Mouse (Mus musculus) lung, embryonic 15.5 days (tissue): ENCODE measurements around the gene Acrbp. TPM values are rescaled to one million over a fixed set of nuclear protein-coding genes. Genes with fewer than 3 reads are reported as not detected.

Experiments
- ATAC-seq: fragments of 200-750 bp; cut with Nextera tagmentation; 2 replicates; pipeline ENCODE4 v1.8.0; 2017; ENCODE audit warnings: moderate number of reproducible peaks, borderline replicate concordance; ENCODE audit not compliant: low FRiP score, low TSS enrichment; ENCODE audit errors: extremely low read depth
- H3K27ac ChIP-seq: fragments of 300-500 bp; sonication (generic); 2 replicates; pipeline ENCODE4 v1.5.1; 2015; ENCODE audit warnings: moderate library complexity, mild to moderate bottlenecking, inconsistent platforms
- H3K27me3 ChIP-seq: fragments of 300-500 bp; sonication (generic); 2 replicates; pipeline ENCODE4 v1.6.1; 2015; ENCODE audit warnings: inconsistent platforms
- H3K36me3 ChIP-seq: fragments of 300-500 bp; sonication (generic); 2 replicates; pipeline ENCODE4 v1.6.1; 2015; ENCODE audit warnings: inconsistent platforms
- H3K4me1 ChIP-seq: fragments of 300-500 bp; sonication (generic); 2 replicates; pipeline ENCODE4 v1.6.1; 2015; ENCODE audit warnings: inconsistent platforms
- H3K4me2 ChIP-seq: fragments of 300-500 bp; sonication (generic); 2 replicates; pipeline ENCODE4 v1.6.1; 2015; ENCODE audit warnings: inconsistent platforms, mild to moderate bottlenecking, moderate library complexity
- H3K4me3 ChIP-seq: fragments of 300-500 bp; sonication (generic); 2 replicates; pipeline ENCODE4 v1.5.1; 2015; ENCODE audit warnings: mild to moderate bottlenecking, inconsistent platforms
- H3K9ac ChIP-seq: fragments of 300-500 bp; sonication (generic); 2 replicates; pipeline ENCODE4 v1.6.1; 2015; ENCODE audit warnings: inconsistent platforms
- H3K9me3 ChIP-seq: fragments of 300-500 bp; sonication (generic); 2 replicates; pipeline ENCODE4 v1.6.1; 2016; ENCODE audit warnings: inconsistent platforms
- WGBS: fragments of 180-500 bp; shearing (Covaris S2); methylation state at CpG from one replicate; pipeline ENCODE4 v1.1.7; 2015; 5-methylcytosine and 5-hydroxymethylcytosine counted together
- polyA plus RNA-seq: library from polyadenylated mRNA; unstranded; fragments of >200 nt; fragmentation: Nextera tagmentation; extraction: Ambion mirVana; gene quantifications from 2 replicates; pipeline ENCODE4 v1.2.1, GENCODE M21; 2015

The Acrbp gene
- polyA plus RNA-seq, 1 experiment from 2014 or later = 12.9 TPM

DNA sequence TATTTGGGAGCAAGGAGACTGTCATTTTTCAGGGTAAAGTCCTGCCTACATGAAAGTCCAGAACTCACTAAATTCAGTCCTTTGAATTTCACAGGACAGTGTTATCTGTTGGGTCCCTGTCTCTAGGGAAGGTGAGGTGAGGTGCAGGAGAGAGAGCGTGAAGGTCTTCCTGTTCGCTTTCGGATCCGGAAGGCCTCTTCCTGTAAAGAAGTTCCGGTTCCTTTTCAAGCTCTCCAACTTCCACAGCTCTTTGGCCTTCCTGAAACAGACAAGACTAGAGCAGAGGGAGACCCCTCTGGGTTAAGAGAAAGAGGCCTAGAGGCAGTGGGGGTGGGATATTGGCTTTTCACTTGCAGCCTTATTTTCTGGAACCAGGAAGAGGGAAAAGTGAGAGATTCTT is 42.9 kb downstream of the Acrbp start:
- Histone ChIP-seq H3K36me3 (no peaks in the 10 kb centered on the region), H3K27me3 (no peaks in the 10 kb centered on the region), H3K4me1 (peaks cover 41% of the 10 kb centered on the region), H3K4me3 (no peak overlapping the region), H3K9me3 (no peaks in the 10 kb centered on the region), H3K9ac (no peak overlapping the region), H3K4me2 (no peak overlapping the region), H3K27ac (peak overlapping the region; percentile 1; the same call in 1 of the 2 replicates)
- no peak for ATAC-seq
- 75% methylated on average over 5 of the region's 5 CpGs for WGBS

DNA sequence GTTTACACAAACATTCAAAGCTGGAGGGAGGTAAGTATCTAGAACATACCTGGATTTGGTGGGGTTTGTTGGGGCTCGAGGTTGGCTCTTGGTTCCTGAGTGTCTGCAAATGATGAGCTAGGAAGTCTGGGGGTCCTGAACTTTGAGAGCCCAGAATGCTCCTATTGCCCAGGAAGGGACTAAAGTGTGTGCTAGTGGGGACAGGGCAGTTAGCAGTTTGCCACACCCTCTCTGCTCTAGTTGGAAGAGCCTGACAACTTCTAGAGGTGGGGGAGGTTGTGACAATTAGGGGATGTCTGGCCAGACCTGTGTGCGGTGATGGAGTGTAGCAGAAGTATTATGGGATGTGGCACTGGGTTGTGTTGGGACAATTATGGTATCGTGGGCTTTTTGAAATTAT is 45.4 kb downstream of the Acrbp start:
- Histone ChIP-seq H3K36me3 (peaks cover 18% of the 10 kb centered on the region), H3K27me3 (no peaks in the 10 kb centered on the region), H3K27ac (peak overlapping the region; percentile 94), H3K9ac (no peak overlapping the region), H3K4me1 (peaks cover 49% of the 10 kb centered on the region), H3K4me2 (no peak overlapping the region), H3K9me3 (no peaks in the 10 kb centered on the region), H3K4me3 (no peak overlapping the region)
- 38% methylated on average over 3 of the region's 3 CpGs for WGBS
- ATAC-seq = no peak

DNA sequence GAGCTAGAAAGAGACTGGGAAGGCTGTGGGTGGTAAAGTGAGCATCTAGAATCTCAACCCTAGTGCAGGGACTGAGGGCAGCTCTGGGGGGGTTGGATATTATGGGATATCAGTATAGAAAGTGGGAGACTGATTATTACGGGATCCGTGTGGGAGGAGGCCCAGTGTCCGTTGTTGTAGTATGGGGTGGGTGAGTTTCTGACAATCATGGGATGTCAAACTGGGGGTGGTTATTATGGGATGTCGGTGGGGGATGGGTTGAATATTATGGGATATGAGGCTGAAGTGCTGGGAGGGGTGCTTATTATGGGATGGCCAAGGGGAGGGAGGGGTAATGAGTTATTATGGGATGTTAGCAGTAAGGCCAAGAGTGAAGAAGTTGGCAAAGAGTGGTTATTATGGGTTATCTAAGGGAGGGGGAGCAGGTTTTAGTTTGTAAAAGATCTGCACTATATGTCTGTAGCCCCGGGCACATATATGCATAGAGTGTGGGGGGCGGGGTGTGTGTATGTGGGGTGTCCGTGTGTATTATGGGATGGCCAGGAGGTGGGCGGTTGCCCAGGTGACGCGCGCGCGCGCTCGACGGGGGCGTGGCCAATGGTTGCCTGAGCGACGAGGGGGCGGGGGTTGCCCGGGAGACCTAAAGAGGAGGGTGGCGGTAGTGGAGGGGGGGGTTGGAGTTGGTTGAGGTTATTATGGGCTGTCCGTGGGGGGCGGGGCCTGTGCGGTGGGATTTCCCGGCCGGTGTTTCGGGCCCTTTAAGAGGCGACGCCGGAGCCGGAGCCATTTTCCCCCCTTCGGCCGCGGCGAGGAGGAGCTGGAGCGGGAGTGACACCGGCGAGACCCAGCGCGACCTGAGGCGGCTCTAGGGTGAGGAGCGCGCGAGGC is 46.1 kb downstream of the Acrbp start, which contains the start of gene Chd4:
Gene Chd4, plus strand, starts transcription at position 591 of the 888 bp plus-strand sequence.
- no peaks in the 10 kb centered on the region for H3K27me3 ChIP-seq
- peak within 1 kb of the TSS; percentile 94 for H3K27ac ChIP-seq
- H3K4me1 ChIP-seq = peaks cover 49% of the 10 kb centered on the region
- 2% methylated on average over 34 of the region's 45 CpGs for WGBS
- H3K4me2 ChIP-seq = peak within 1 kb of the TSS; percentile 93
- H3K9ac ChIP-seq = peak within 1 kb of the TSS; percentile 92
- H3K4me3 ChIP-seq = peak within 1 kb of the TSS; percentile 96
- ATAC-seq = peak; percentile 79
- H3K36me3 ChIP-seq = peaks cover 26% of the 10 kb centered on the region
- no peaks in the 10 kb centered on the region for H3K9me3 ChIP-seq

DNA sequence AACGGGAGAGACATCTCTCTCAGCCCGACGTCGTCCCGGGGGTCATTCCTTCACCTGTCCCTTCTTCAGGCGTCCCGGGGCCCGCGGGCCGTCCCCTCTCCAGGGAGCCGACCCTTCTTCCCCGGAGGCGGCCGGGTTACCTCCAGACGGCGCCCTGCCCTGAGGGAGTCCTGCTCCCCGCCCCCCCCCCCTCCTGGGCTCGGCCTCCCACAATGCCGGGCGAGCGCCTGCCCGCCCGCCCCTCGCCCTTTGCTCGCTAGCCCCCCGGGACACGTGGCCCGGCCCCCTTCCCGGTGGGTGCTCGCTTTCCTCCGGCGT is 46.7 kb downstream of the Acrbp start:
- peak overlapping the region; percentile 94 for H3K27ac ChIP-seq
- peaks cover 32% of the 10 kb centered on the region for H3K36me3 ChIP-seq
- H3K9ac ChIP-seq = peak overlapping the region; percentile 92
- peak overlapping the region; percentile 93 for H3K4me2 ChIP-seq
- no peaks in the 10 kb centered on the region for H3K9me3 ChIP-seq
- 0% methylated on average over 5 of the region's 32 CpGs for WGBS
- peak overlapping the region; percentile 96 for H3K4me3 ChIP-seq
- peak; percentile 32 for ATAC-seq
- no peaks in the 10 kb centered on the region for H3K27me3 ChIP-seq
- H3K4me1 ChIP-seq = peaks cover 43% of the 10 kb centered on the region

DNA sequence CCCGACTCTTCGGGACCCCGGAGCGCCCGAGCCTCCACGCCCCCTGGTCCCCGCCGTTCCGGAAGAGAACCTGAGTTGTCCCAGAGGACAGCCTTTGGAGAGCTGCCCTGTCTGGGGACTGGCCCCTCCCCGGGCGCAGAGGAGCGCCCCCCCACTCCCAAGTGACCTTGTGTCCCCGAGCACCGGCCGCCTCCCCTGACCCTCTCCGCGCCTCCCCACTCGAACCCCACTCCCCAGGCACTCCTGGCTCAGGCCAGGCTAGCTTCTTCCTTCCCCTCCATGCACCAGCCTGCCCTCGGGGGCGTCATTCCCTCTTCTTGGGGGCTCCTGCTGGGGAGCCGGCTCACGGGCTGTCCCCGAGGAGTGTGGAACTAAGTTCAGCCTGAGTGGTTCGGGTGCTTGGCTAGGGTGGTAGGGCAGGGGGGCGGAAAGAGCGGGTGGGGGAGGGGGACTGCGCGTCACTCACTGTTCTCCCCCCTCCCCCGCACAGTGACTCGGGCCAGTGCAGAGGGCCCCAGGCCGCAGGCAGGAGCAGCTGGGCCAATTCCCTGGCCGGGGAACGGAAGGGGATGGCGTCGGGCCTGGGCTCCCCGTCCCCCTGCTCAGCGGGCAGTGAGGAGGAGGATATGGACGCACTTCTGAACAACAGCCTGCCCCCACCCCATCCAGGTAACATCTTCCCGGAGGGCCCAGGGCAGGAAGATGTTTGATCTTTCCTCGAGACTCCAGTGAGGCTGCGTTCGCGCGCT is 47.3 kb downstream of the Acrbp start:
- Histone ChIP-seq H3K27me3 (no peaks in the 10 kb centered on the region), H3K9me3 (no peaks in the 10 kb centered on the region), H3K4me3 (peak overlapping the region; percentile 96), H3K36me3 (peaks cover 38% of the 10 kb centered on the region), H3K27ac (peak overlapping the region; percentile 94), H3K4me2 (peak overlapping the region; percentile 93), H3K9ac (peak overlapping the region; percentile 92), H3K4me1 (peaks cover 42% of the 10 kb centered on the region)
- peak; percentile 52 for ATAC-seq
- WGBS = under 1% methylated on average over 38 of the region's 44 CpGs

DNA sequence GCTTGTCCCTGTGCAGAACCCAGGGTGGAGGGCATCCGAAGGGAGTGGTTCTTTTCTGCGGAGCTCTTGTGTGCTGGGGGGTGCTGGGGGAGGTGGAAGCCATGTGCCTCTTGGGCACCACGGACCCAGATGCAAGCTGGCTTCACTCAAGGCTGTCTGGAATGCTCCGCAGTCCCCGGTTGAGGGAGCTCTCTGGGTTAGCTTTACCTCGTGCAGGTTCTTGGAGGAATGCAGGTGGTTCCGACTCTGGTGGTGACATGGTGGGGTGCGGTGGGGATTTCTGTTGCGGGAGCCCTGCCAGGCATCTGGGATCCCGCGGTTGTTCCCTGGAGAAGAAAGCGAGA is 47.8 kb downstream of the Acrbp start:
- peak; percentile 2; the same call in 1 of the 2 replicates for ATAC-seq
- Histone ChIP-seq H3K4me3 (peak overlapping the region; percentile 96), H3K27ac (peak overlapping the region; percentile 94), H3K27me3 (no peaks in the 10 kb centered on the region), H3K4me1 (peaks cover 42% of the 10 kb centered on the region), H3K4me2 (peak overlapping the region; percentile 93), H3K36me3 (peaks cover 43% of the 10 kb centered on the region), H3K9me3 (no peaks in the 10 kb centered on the region), H3K9ac (peak overlapping the region; percentile 92)
- WGBS = under 1% methylated on average over 12 of the region's 12 CpGs

DNA sequence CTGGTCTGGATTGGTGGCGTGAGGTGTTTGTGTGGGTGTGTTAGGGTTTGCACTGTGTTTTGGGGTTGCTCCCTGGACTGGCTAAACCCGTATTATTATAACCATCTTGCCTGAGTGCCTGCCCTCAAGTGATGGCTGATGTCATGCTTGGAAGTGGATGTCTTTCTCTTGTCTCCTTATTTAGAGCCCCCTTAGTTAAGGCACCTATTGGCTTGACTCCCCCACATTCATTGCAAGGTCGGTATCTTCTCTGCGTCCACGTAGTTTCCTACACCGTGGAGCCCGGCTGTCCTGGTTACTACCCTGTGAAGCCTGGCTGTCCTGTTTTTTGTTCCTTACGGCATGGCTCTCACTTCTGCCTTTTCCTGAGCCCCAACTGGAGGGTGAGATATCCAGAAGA is 48.5 kb downstream of the Acrbp start:
- peaks cover 42% of the 10 kb centered on the region for H3K4me1 ChIP-seq
- ATAC-seq = no peak
- peak overlapping the region; percentile 96 for H3K4me3 ChIP-seq
- H3K36me3 ChIP-seq = peaks cover 49% of the 10 kb centered on the region
- WGBS = 38% methylated on average over 8 of the region's 8 CpGs
- peak overlapping the region; percentile 92 for H3K9ac ChIP-seq
- no peaks in the 10 kb centered on the region for H3K9me3 ChIP-seq
- peak overlapping the region; percentile 94; the same call in 1 of the 2 replicates for H3K27ac ChIP-seq
- H3K27me3 ChIP-seq = no peaks in the 10 kb centered on the region
- peak overlapping the region; percentile 93 for H3K4me2 ChIP-seq

DNA sequence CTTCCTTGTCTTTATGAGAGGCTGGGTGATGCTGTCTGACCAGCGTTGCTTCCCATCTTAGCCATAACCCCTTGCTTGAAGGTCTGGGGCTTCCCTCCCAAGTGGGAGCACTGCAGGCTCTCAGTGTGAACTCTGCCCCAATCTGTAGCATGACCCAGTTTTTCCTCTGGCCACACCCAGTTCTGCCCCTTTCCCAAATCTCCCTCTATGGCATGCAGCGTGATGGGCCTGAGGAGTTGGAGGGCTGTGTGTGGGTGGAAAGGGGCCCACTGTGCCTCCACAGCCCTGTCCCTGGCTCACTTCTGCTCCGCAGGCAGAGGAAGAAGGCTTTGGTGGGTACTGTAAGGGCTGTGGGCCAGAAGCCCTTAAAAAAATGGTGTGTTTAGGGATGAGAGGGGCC is 49.0 kb downstream of the Acrbp start:
- H3K36me3 ChIP-seq = peaks cover 53% of the 10 kb centered on the region

DNA sequence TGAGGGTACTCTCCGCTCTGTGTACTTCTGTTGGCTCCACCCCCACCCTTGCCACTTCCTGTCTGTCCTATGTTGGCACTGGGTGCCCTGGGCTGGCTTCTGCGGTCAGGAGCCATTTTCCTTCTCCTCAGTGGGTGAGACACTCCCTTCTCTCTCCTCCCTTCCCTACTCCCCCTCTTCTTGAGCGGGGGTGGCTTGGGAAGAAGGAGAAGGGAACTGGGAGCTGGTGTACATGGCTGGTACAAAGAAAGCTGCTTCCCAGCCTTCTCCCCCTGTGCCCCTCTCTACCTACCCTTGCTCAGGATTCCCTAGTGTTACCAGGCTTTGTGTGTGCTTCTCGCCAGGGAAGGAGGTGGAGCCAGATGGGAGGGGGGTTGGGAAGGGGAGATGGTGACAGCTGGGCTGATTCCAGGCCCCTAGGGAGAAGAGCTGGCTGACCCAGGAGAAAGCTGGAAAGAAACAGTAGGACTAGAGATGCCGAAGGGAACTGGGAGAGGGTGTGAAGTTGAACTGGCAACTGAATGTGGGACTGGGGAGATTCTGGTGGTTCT is 50.0 kb downstream of the Acrbp start:
- Histone ChIP-seq H3K27me3 (no peaks in the 10 kb centered on the region), H3K4me2 (peak overlapping the region; percentile 93), H3K4me3 (peak overlapping the region; percentile 96), H3K27ac (peak overlapping the region; percentile 66; the same call in 1 of the 2 replicates), H3K9me3 (no peaks in the 10 kb centered on the region), H3K36me3 (peaks cover 63% of the 10 kb centered on the region), H3K4me1 (peaks cover 42% of the 10 kb centered on the region), H3K9ac (peak overlapping the region; percentile 37)
- no peak for ATAC-seq
- 35% methylated on average over 5 of the region's 5 CpGs for WGBS

More for the DNA sequence above, 49.0 kb downstream of the Acrbp start:
- H3K9me3 ChIP-seq = no peaks in the 10 kb centered on the region
- no peak for ATAC-seq
- H3K9ac ChIP-seq = peak overlapping the region; percentile 92
- H3K4me3 ChIP-seq = peak overlapping the region; percentile 96
- peaks cover 42% of the 10 kb centered on the region for H3K4me1 ChIP-seq
- H3K27ac ChIP-seq = no peak overlapping the region
- H3K4me2 ChIP-seq = peak overlapping the region; percentile 93
- H3K27me3 ChIP-seq = no peaks in the 10 kb centered on the region
- 45% methylated on average over 3 of the region's 3 CpGs for WGBS

DNA sequence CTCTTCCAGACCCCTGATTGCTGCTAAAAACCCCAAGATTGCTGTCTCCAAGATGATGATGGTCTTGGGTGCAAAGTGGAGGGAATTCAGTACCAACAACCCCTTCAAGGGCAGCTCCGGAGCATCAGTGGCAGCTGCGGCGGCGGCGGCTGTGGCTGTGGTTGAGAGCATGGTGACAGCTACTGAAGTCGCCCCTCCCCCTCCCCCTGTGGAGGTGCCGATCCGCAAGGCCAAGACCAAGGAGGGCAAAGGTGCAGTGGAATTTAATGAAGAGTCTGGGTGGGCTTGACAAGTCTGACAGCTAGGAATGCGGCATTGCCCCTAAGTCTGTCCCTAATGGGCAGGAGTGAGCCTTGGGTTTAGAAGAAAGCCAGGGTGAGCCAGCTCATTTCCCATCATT is 52.0 kb downstream of the Acrbp start:
- H3K9me3 ChIP-seq = no peaks in the 10 kb centered on the region
- H3K9ac ChIP-seq = no peak overlapping the region
- no peak overlapping the region for H3K27ac ChIP-seq
- H3K4me3 ChIP-seq = no peak overlapping the region
- peaks cover 33% of the 10 kb centered on the region for H3K4me1 ChIP-seq
- H3K4me2 ChIP-seq = no peak overlapping the region
- ATAC-seq = no peak
- WGBS = 54% methylated on average over 9 of the region's 9 CpGs
- H3K36me3 ChIP-seq = peaks cover 83% of the 10 kb centered on the region
- no peaks in the 10 kb centered on the region for H3K27me3 ChIP-seq

DNA sequence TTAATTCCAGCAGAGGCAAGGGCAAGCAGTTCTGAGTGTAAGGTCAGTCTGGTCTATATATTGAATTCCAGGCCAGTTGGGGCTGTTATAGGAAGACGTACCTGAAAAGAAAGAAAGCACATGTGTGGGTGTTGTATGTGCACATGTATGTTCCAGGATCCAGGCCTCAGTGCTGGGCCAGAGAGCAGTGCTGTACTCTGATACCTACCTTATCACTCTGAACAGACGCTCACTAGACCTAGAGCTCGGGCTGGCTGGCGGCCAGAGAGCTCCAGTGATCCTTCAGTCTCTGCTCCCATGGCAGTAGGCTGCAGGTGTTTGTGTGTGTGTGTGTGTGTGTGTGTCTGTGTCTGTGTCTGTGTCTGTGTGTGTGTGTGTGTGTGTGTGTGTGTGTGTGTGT is 54.7 kb downstream of the Acrbp start:
- ATAC-seq = no peak; the same call in 1 of the 2 replicates
- H3K4me2 ChIP-seq = no peak overlapping the region
- no peak overlapping the region for H3K27ac ChIP-seq
- 81% methylated on average over 4 of the region's 4 CpGs for WGBS
- H3K36me3 ChIP-seq = peaks cover 98% of the 10 kb centered on the region
- H3K4me1 ChIP-seq = peaks cover 15% of the 10 kb centered on the region
- no peaks in the 10 kb centered on the region for H3K27me3 ChIP-seq
- no peak overlapping the region for H3K4me3 ChIP-seq
- no peak overlapping the region for H3K9ac ChIP-seq
- no peaks in the 10 kb centered on the region for H3K9me3 ChIP-seq

DNA sequence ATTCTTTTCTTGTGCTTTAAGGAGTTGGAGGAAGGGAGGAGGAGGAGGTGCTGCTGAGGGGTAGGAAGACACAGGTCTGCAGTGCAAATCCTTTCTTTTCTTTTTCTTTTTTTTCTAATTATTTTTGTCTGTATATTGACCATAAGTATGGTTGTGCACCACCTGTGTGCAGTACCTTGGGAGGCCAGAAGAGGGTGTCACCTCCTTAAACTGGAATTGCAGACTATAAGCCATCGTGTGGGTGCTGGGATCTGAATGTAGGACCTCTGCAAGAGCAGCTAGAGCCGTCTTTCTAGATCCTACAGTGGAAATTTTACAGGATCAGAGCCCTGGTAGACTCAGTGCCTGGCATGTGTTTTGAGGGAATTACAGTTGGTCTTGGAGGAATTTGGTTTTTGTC is 58.2 kb downstream of the Acrbp start:
- no peak for ATAC-seq
- Histone ChIP-seq H3K4me1 (no peaks in the 10 kb centered on the region), H3K36me3 (peaks cover 98% of the 10 kb centered on the region), H3K4me3 (no peak overlapping the region), H3K27me3 (no peaks in the 10 kb centered on the region), H3K9ac (no peak overlapping the region), H3K27ac (no peak overlapping the region), H3K9me3 (no peaks in the 10 kb centered on the region), H3K4me2 (no peak overlapping the region)
- WGBS = 99% methylated on average over 2 of the region's 2 CpGs
